Mouse (Mus musculus) R1 (cell line): ENCODE results near the gene Fbxl3.

Source experiments
- DNase-seq: peaks from one replicate; pipeline ENCODE4 v3.0.0-alpha.2; 2018; ENCODE audit warnings: low read depth, low spot score

Gene Fbxl3

GRCm38 (mm10) chr14:103046677-103047076 is 52.7 kb downstream of the Fbxl3 start, which contains the start of gene Acod1:
Acod1 (plus strand) TSS chr14:103046977.
- DNase-seq, result no peak

GRCm38 (mm10) chr14:103037016-103037415 is 62.4 kb downstream of the Fbxl3 start:
- no peak for DNase-seq

GRCm38 (mm10) chr14:103034076-103034475 is 65.3 kb downstream of the Fbxl3 start:
- DNase-seq, result no peak

- peak; percentile 20 for DNase-seq
Observed at GRCm38 (mm10) chr14:103033271-103033823, 66.0 kb downstream of the Fbxl3 start.
